Mouse (Mus musculus) bone marrow macrophage, adult 2 months (primary cell): Measurements from ENCODE around the gene Kif19a. TPM values are rescaled to one million over a fixed set of nuclear protein-coding genes. Genes with fewer than 3 reads are reported as not detected.

Experiments
- H3K27ac ChIP-seq: 2 replicates; pipeline ENCODE4 v1.5.1; 2012; ENCODE audit warnings: low read depth, low read length; ENCODE audit not compliant: insufficient read depth
- H3K4me1 ChIP-seq: 2 replicates; pipeline ENCODE4 v1.6.1; 2012; ENCODE audit warnings: low read length; ENCODE audit not compliant: control insufficient read depth, insufficient read depth
- H3K4me3 ChIP-seq: 2 replicates; pipeline ENCODE4 v1.5.1; 2012; ENCODE audit warnings: mild to moderate bottlenecking, low read length, moderate library complexity; ENCODE audit not compliant: insufficient read depth
- CTCF ChIP-seq: IDR thresholded peaks from 2 replicates; pipeline ENCODE4 v1.5.1; 2012; ENCODE audit warnings: low read depth, mild to moderate bottlenecking, low read length, moderate library complexity
- POLR2A ChIP-seq: IDR thresholded peaks from 2 replicates; pipeline ENCODE4 v1.6.1; 2012; ENCODE audit warnings: mild to moderate bottlenecking, low read depth, low read length, borderline replicate concordance
- polyA plus RNA-seq: library from polyadenylated mRNA; stranded (reverse); fragments of >200 nt; gene quantifications from 2 replicates; pipeline ENCODE4 v1.2.4, GENCODE M21; 2012; ENCODE audit not compliant: missing spikeins, insufficient read depth, insufficient read length

Gene Kif19a
- 2.5 and 3.0 TPM in 2 replicates for polyA plus RNA-seq

DNA sequence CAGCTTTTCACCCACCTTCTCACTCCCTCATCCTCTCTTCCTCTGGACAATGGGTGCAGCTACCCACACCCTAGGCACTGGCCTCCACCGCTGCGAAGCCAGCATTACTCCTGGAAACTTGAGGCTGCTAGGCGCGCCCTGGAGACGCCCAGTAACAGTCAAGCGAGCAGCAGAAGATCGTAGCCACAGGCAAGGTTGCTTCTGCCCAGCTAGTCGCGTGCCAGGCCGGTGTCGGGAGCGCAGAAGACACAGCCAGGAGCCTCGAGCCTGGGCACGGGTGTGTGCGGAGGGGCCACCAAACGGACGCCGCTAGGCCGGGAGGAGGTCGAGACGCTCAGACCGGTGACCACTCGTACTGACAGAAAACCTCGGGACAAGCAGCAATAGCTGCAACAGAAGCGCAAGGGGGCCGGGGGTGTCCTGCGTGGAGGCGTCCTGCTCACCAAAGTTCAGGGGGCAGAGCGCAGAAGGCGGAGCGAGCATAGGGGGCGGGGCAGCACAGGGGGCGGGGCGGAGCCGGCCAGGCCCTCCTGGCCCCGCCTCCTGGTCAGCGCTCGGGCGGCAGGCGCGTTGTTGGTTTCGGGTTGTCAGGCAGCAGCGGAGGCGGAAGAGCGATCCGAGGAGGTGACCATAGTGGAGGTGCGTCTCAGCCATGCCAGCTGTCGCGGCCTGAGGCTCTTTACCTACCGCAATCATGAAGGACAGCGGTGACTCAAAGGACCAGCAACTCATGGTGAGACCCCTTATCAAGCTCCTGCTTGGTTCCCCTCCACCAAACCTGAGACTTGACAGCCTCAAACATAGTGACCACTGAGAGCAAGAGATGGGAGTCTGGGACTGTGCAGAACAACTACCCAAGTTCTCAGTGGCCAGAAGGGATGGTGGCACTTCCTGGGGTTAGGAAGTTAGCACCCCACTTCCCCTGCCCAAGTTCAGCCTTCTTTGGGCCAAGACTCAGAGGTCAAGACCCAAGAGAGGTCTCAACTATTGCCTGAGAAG is at the start of gene Kif19a:
Gene Kif19a (plus strand): TSS at position 569 of the 999 bp plus-strand sequence.
- peaks cover 7% of the 10 kb centered on the region; the same call in 1 of the 2 replicates for H3K4me1 ChIP-seq
- TF ChIP-seq POLR2A: no peak
- no peak for TF ChIP-seq CTCF

DNA sequence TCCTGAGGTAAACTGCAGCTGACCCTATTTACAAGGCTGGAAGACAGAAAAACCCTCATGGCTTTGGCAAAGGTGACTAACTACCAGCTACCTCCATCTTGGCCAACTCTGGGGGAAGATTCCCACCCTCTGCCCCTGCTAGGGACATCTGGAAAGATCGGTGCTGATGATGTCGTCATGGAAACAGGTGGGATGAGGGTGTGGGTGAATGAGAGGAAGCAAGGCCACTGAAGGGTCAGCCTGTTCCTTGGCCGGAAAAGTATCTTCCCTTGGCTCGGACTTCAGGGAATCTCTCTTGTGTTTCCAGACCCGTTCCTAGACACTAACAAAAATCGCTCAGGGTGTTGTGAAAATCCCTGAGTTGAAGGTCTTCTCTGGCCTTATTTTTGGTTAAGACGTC is 49.7 kb upstream of the Kif19a start:
- Histone ChIP-seq H3K4me1 (no peaks in the 10 kb centered on the region), H3K27ac (no peak overlapping the region), H3K4me3 (no peak overlapping the region)
- TF ChIP-seq POLR2A (no peak), CTCF (no peak)

More for the DNA sequence above, at the start of gene Kif19a:
- Histone ChIP-seq H3K27ac (no peak within 1 kb of the TSS), H3K4me3 (peak within 1 kb of the TSS; percentile 60)

DNA sequence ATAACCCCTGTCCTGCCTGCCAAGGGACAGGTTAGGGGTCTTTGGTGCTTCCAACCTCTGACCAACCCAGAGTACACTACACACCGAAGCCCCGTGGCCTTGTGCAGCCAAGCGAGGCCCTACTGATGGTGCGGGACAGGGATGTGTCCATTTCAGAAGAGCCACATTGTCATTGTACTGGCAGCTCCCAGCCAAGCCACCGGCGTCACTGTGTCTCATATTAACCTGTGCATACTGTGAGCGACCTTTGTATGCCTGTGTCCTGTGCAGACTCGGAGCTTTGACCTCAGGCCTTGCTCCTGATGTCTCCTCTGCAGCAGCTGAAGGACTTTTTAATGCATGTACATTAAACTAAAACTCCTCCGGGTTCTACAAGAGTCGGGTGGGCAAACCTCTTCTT is 44.7 kb upstream of the Kif19a start:
- H3K4me3 ChIP-seq: no peak overlapping the region
- TF ChIP-seq POLR2A (no peak), CTCF (no peak)

DNA sequence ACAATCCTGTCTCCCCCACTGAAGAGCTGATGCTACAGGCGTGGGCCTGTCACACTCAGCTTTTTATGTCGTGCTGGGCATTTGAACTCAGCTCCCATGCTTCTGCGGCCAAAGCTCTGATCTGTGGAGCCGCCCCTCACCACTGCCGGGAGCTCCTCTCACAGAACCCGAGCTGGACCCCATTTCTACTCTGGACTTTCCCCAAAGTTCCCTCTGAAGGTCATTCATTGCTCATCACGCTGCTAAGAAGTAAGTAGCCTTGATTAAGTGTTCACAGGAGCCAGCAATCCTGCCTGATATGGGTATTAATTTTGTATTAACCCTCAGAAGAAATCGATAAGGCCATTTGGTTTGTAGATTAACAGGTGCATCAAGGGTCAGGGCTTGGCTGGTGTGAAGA is 42.8 kb upstream of the Kif19a start:
- Histone ChIP-seq H3K4me3 (no peak overlapping the region), H3K27ac (peak overlapping the region; percentile 1; the same call in 1 of the 2 replicates), H3K4me1 (peaks cover 31% of the 10 kb centered on the region)
- TF ChIP-seq POLR2A (no peak), CTCF (no peak)

More for the DNA sequence above, 44.7 kb upstream of the Kif19a start:
- H3K27ac ChIP-seq: no peak overlapping the region
- H3K4me1 ChIP-seq: peaks cover 26% of the 10 kb centered on the region

DNA sequence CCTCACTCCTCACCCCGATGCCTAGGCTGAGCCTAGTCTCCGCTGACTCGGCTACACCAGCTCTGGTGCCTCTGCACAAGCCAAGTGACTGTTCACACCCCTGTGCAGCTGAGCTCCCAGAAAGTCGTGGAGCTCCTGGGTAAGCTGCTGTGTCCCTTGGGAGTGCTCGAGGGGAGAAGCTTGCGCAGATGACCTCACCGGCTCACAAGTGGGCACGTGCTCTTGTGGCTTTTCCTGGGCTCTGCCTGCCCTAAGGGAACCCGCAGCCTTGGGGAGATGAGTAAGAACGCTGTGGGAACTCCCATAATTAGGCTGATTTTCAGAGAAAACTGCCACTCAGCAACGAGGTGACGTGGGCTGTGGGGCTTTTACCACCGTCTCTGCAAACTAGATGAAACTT is 42.2 kb upstream of the Kif19a start:
- no peak overlapping the region for H3K4me3 ChIP-seq
- TF ChIP-seq CTCF: no peak
- TF ChIP-seq POLR2A: no peak
- peak overlapping the region; percentile 41 for H3K27ac ChIP-seq
- H3K4me1 ChIP-seq: peaks cover 34% of the 10 kb centered on the region

DNA sequence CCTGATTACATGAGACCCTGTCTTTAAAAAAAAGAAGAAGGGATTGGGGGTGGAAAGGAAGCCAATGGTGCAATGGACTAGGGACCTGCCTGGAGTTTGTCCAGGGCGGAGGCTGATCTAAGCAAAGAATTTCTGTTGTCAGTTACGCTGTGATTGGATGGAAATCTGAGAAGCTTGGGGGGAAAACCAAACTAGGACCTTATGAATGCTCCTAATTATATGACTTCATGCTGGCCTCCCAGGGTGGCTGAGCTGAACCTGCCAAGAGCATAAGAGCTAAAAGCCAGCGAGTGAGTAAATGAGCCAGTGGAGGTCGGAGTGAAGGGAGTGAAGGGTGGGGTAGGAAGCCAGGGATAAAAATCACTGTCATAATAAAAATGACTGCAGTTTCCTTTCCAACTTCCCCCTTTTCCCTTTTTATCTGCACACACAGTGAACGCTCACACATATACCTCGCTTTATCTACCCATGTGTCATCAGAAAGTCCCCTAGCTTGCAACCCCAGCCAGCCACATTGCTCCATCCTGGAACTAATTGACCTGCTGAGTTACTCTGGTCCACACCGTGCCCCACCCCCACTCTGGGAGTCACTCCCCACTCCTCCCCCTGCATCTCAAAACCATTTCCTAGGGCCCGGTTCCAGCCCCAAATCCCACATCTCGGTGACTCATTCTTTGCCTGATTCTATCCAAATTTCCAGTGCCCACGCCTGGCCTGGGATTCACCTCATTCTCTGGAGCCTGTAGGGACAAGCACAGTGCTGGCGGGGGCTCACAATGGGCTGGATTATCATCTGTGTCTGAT is 40.2 kb upstream of the Kif19a start:
- Histone ChIP-seq H3K27ac (no peak overlapping the region), H3K4me3 (no peak overlapping the region), H3K4me1 (peaks cover 37% of the 10 kb centered on the region)
- TF ChIP-seq POLR2A (no peak), CTCF (no peak)

DNA sequence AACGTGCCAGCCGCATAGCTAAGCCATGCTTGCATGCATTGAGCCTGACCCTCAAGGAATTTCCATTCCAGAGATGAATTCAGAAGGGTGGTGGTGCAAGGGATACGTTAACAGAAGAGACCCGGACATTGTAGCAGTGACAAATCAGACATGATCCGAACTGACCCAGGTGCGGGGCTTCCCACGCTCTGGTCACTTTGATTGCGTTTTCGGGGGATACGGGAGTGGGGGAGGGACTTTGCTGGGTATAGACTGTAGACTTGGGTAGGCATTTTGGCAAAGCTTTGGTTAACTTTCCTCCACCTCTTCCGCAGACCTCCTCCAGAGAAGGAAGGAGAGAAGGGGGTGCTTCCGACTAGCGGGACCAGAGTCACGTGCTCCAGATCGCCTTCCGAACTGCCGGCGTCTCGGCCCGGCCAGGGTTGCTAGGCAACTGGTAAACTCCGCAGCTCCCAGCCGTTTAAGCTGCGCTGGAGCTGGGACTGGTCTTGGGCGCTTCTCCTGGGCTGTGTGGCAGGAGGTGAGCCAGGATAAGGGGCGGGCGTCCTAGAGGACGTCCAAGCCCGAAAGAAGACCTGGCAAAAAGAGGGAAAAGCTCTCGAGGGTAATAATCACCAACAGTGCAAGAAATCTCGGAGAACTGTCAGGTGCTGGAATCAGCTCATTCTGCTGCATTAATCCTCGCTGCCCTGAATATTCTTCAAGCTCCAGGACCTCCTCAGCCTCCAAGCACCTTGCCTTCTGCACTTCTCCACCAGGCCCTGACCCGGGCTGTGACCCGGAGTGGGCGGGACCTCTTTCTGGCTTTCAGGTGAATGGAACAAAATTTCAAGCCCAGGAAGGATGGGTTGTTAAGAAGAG is 38.0 kb upstream of the Kif19a start, which contains the start of gene Dnaic2:
Gene Dnaic2 (plus strand): TSS at position 444 of the 861 bp plus-strand sequence.
- no peak for TF ChIP-seq POLR2A
- no peak for TF ChIP-seq CTCF
- Histone ChIP-seq H3K4me3 (peak within 1 kb of the TSS; percentile 27), H3K27ac (no peak within 1 kb of the TSS), H3K4me1 (peaks cover 37% of the 10 kb centered on the region)

DNA sequence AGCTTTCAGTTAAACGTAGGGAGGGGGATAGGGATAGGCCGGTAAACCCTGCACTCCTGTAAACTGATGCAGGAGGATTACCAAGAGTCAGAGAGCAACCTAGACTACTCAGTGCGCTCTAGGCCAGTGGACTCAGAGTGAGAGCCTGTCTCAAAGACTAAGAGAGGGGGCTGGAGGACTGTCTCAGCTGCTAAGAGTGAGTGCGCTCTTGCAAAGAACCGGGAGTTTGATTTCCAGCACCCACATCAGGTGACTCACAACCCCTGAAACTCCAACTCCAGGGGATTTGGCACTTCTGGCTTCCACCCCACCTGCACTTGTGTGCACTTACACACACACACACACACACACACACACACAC is 37.4 kb upstream of the Kif19a start:
- H3K4me1 ChIP-seq: peaks cover 34% of the 10 kb centered on the region
- H3K4me3 ChIP-seq: no peak overlapping the region
- H3K27ac ChIP-seq: no peak overlapping the region
- no peak for TF ChIP-seq POLR2A

DNA sequence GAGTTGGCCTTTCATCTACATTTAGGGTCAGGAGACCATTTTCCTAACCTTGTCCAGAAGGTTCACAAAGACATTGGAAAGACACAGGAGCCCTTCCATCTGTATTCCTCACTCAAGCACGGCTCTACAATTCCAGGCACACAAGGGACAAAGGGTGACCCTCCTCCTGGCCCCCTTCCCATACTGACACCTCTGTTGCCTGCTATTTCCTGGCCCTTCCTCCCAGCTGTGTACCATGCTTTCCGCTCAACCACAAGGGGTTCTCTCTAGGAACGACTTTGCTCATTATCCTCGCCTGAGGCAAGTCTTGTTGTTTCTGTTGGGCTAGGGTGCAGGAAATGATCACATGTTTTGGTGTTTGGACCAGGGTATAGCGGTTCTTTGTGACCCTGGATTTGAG is 36.9 kb upstream of the Kif19a start:
- no peak for TF ChIP-seq CTCF
- TF ChIP-seq POLR2A: no peak
- no peak overlapping the region for H3K4me3 ChIP-seq
- H3K4me1 ChIP-seq: peaks cover 31% of the 10 kb centered on the region
- H3K27ac ChIP-seq: no peak overlapping the region
